Mouse (Mus musculus) cerebellum, adult 2 months (tissue): ENCODE data around the gene Gm45337. TPM values are rescaled to one million over a fixed set of nuclear protein-coding genes. Genes with fewer than 3 reads are reported as not detected.
"Not testable (repeated sequence)": the region's sequence is repeated elsewhere in the genome, so short reads cannot be mapped to it uniquely, and the experiment has no call there.

Experiments used
- DNase-seq, 2 experiments: peaks; one replicate each; pipeline ENCODE4 v3.0.0; 2021
- H3K27ac ChIP-seq: fragments of 200-500 bp; 2 replicates; pipeline ENCODE4 v1.5.1; 2012; ENCODE audit warnings: low read length, control low read depth, inconsistent platforms; ENCODE audit not compliant: insufficient read depth
- H3K27me3 ChIP-seq: fragments of 200-500 bp; 2 replicates; pipeline ENCODE4 v1.6.1; 2012; ENCODE audit warnings: inconsistent platforms, mild to moderate bottlenecking, low read length, moderate library complexity; ENCODE audit not compliant: control insufficient read depth, insufficient read depth
- H3K4me1 ChIP-seq: fragments of 200-500 bp; 2 replicates; pipeline ENCODE4 v1.6.1; 2011; ENCODE audit warnings: low read length; ENCODE audit not compliant: control insufficient read depth, insufficient read depth
- H3K4me3 ChIP-seq: fragments of 200-500 bp; replicated peaks from 2 replicates; pipeline ENCODE3; 2011; ENCODE audit warnings: mild to moderate bottlenecking, low read depth, low read length, control low read depth; ENCODE audit not compliant: insufficient read depth
- CTCF ChIP-seq: fragments of 200-500 bp; IDR thresholded peaks from 2 replicates; pipeline ENCODE4 v1.5.1; 2011; ENCODE audit warnings: low read depth, mild to moderate bottlenecking, control low read depth, low read length, moderate library complexity, borderline replicate concordance; ENCODE audit not compliant: insufficient read depth
- POLR2A ChIP-seq: fragments of 200-500 bp; IDR thresholded peaks from 2 replicates; pipeline ENCODE4 v1.6.1; 2011; ENCODE audit warnings: low read length, control low read depth, borderline replicate concordance; ENCODE audit not compliant: insufficient read depth
- WGBS: fragments of 180-500 bp; shearing (Covaris S2); methylation state at CpG from one replicate; pipeline ENCODE4 v1.1.7; 2018; 5-methylcytosine and 5-hydroxymethylcytosine counted together
- polyA plus RNA-seq: library from polyadenylated mRNA; depleted of rRNA; stranded (reverse); fragments of >200 nt; gene quantifications from 2 replicates; pipeline ENCODE4 v1.2.3, GENCODE M21; 2012; rRNA removed

Gm45337 gene
- not detected in 2 replicates for polyA plus RNA-seq

GRCm38 (mm10) chr7:142144507-142144906 is at the start of gene Gm45337:
TSS of gene Gm45337 (minus strand) at chr7:142144607.
- TF ChIP-seq CTCF (no peak), POLR2A (no peak)
- no peaks in the 10 kb centered on the region for H3K4me1 ChIP-seq
- no peaks in the 10 kb centered on the region for H3K27me3 ChIP-seq
- no peak within 1 kb of the TSS for H3K4me3 ChIP-seq
- no peak for DNase-seq
- 83% methylated on average over 1 of the region's 1 CpGs for WGBS
- no peak within 1 kb of the TSS for H3K27ac ChIP-seq

GRCm38 (mm10) chr7:142190289-142190688 is 45.9 kb upstream of the Gm45337 start, which contains the start of gene Gm10153:
TSS of gene Gm10153 (minus strand) at chr7:142190389.
- no peaks in the 10 kb centered on the region for H3K27me3 ChIP-seq
- 46% methylated on average over 2 of the region's 2 CpGs for WGBS
- H3K4me1 ChIP-seq, result no peaks in the 10 kb centered on the region
- TF ChIP-seq CTCF (no peak), POLR2A (no peak)
- no peak for DNase-seq
- H3K27ac ChIP-seq, result no peak within 1 kb of the TSS
- no peak within 1 kb of the TSS for H3K4me3 ChIP-seq

GRCm38 (mm10) chr7:142188156-142188555 is 43.7 kb upstream of the Gm45337 start:
- no peak overlapping the region for H3K4me3 ChIP-seq
- 6% methylated on average over 2 of the region's 2 CpGs for WGBS

GRCm38 (mm10) chr7:142181021-142181420 is 36.6 kb upstream of the Gm45337 start:
- WGBS, result 11% methylated on average over 1 of the region's 1 CpGs
- no peak overlapping the region for H3K27ac ChIP-seq

More at GRCm38 (mm10) chr7:142188156-142188555, 43.7 kb upstream of the Gm45337 start:
- Histone ChIP-seq H3K27me3 (no peaks in the 10 kb centered on the region), H3K4me1 (no peaks in the 10 kb centered on the region), H3K27ac (no peak overlapping the region)
- TF ChIP-seq CTCF (no peak), POLR2A (no peak)
- DNase-seq, result no peak

DNA sequence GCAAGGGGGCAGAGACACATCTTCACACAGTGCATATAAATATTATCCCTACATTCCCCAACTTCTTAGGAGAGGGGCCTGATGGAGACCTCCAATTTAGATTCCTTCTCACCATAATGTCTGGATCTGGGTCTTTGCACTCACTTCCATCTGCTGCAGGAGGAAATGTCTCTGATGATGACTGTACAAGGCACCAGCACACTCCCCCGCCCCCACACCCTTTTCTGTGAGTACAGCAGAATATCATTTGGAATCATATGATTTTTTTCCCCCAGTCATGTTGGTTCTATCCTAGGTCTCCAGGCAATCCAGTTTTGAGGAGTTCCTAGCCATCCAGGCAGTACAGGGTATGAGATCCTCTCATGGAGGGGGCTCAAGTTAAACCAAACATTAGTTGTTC is 34.3 kb upstream of the Gm45337 start:
- TF ChIP-seq CTCF, result no peak
- Histone ChIP-seq H3K4me3 (no peak overlapping the region), H3K27ac (no peak overlapping the region), H3K27me3 (no peaks in the 10 kb centered on the region), H3K4me1 (no peaks in the 10 kb centered on the region)
- DNase-seq, result no peak
- 93% methylated on average over 1 of the region's 1 CpGs for WGBS

More at GRCm38 (mm10) chr7:142181021-142181420, 36.6 kb upstream of the Gm45337 start:
- no peak for TF ChIP-seq POLR2A
- TF ChIP-seq CTCF, result no peak
- Histone ChIP-seq H3K4me1 (no peaks in the 10 kb centered on the region), H3K4me3 (no peak overlapping the region), H3K27me3 (no peaks in the 10 kb centered on the region)
- no peak for DNase-seq

DNA sequence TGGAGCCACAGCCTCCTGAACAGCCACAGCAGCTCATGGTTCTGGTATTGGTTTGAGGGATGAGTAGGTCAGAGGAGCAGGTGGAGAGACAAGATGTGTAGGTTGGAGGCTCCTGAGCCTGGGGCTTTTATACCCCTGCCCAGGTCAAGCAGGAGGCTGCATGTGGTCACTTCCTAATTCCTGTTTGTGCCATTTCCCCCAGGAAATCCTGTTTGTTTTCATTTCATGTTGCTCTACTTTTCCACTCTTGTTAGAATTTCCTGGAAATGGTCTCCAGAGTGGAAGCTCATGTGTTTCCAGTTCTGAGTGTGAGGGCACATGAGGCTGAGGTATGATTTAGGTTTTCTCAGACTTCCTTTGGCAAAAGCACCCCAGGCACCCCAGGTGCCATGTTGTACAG is 31.5 kb upstream of the Gm45337 start, which contains the start of gene Krtap5-2:
Gene Krtap5-2, minus strand, starts transcription at position 101 of the 400 bp plus-strand sequence.
- H3K4me1 ChIP-seq, result not testable (repeated sequence)

GRCm38 (mm10) chr7:142169836-142170235 is 25.4 kb upstream of the Gm45337 start:
- H3K4me3 ChIP-seq, result no peak overlapping the region
- no peak for DNase-seq
- no peaks in the 10 kb centered on the region for H3K4me1 ChIP-seq
- 53% methylated on average over 3 of the region's 3 CpGs for WGBS
- TF ChIP-seq POLR2A, result no peak
- TF ChIP-seq CTCF, result no peak
- H3K27me3 ChIP-seq, result no peaks in the 10 kb centered on the region
- no peak overlapping the region for H3K27ac ChIP-seq

More for the DNA sequence above, 31.5 kb upstream of the Gm45337 start, which contains the start of gene Krtap5-2:
- not testable (repeated sequence) for DNase-seq, H3K27ac ChIP-seq, H3K27me3 ChIP-seq, H3K4me3 ChIP-seq

DNA sequence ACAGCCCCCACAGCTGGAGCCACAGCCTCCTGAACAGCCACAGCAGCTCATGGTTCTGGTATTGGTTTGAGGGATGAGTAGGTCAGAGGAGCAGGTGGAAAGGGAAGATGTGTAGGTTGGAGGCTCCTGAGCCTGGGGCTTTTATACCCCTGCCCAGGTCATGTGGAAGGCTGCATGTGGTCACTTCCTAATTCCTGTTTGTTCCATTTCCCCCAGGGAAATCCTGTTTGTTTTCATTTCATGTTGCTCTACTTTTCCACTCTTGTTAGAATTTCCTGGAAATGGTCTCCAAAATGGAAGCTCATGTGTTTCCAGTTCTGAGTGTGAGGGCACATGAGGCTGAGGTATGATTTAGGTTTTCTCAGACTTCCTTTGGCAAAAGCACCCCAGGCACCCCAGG is 21.2 kb upstream of the Gm45337 start, which contains the start of gene Gm4553:
Gene Gm4553, minus strand, starts transcription at position 101 of the 400 bp plus-strand sequence.
- DNase-seq, result not testable (repeated sequence)

More for the DNA sequence above, 21.2 kb upstream of the Gm45337 start, which contains the start of gene Gm4553:
- not testable (repeated sequence) for H3K27me3 ChIP-seq, H3K27ac ChIP-seq, H3K4me3 ChIP-seq, H3K4me1 ChIP-seq
